Mouse (Mus musculus) megakaryocyte-erythroid progenitor cell, adult 5 weeks (primary cell): Measurements from ENCODE around the gene Slc51b. TPM values are rescaled to one million over a fixed set of nuclear protein-coding genes. Genes with fewer than 3 reads are reported as not detected.

Experiments
- polyA plus RNA-seq: library from polyadenylated mRNA; stranded (reverse); fragments of >175 nt; gene quantifications from 2 replicates; pipeline ENCODE4 v1.2.3, GENCODE M21; 2012

The Slc51b gene
- polyA plus RNA-seq: not detected in 2 replicates

GRCm38 (mm10) chr9:65422760-65423501 is at the start of gene Slc51b:
TSS of gene Slc51b (minus strand) at chr9:65422955.

GRCm38 (mm10) chr9:65460732-65461442 is 38.1 kb upstream of the Slc51b start, which contains the start of gene Spg21:
TSS of gene Spg21 (plus strand) at chr9:65460947.

GRCm38 (mm10) chr9:65435671-65436301 is 13.0 kb upstream of the Slc51b start, which contains the start of gene Mtfmt:
TSS of gene Mtfmt (plus strand) at chr9:65435782.

GRCm38 (mm10) chr9:65398279-65398678 is 24.5 kb downstream of the Slc51b start, which contains the start of gene Rasl12:
TSS of gene Rasl12 (plus strand) at chr9:65398506.

GRCm38 (mm10) chr9:65391613-65391964 is 31.2 kb downstream of the Slc51b start, which contains the start of gene Kbtbd13:
TSS of gene Kbtbd13 (minus strand) at chr9:65391652.

Other genes with a start within 250 kb of the Slc51b start
- 5.2 and 6.4 TPM in 2 replicates for gene Parp16, start 227.6 kb downstream of the Slc51b start, polyA plus RNA-seq
- not detected in 2 replicates for gene Cilp, start 157.8 kb downstream of the Slc51b start, polyA plus RNA-seq
- 8.5 and 10.5 TPM in 2 replicates for gene Clpx, start 128.7 kb downstream of the Slc51b start, polyA plus RNA-seq
- 34.2 and 42.0 TPM in 2 replicates for gene Pdcd7, start 76.9 kb downstream of the Slc51b start, polyA plus RNA-seq
- gene Ubap1l, start 61.9 kb downstream of the Slc51b start, polyA plus RNA-seq: 0.62 and 0.90 TPM in 2 replicates
- gene Kbtbd13, start 31.3 kb downstream of the Slc51b start, polyA plus RNA-seq: 0.02 and 0.04 TPM in 2 replicates
- 0.13 and 0.40 TPM in 2 replicates for gene Rasl12, start 24.4 kb downstream of the Slc51b start, polyA plus RNA-seq
- gene Mtfmt, start 12.8 kb upstream of the Slc51b start, polyA plus RNA-seq: 13.2 and 13.7 TPM in 2 replicates
- 34.1 and 45.9 TPM in 2 replicates for gene Spg21, start 38.0 kb upstream of the Slc51b start, polyA plus RNA-seq
- gene Ankdd1a, start 97.2 kb upstream of the Slc51b start, polyA plus RNA-seq: not detected in 2 replicates
- 65.7 and 78.4 TPM in 2 replicates for gene Plekho2, start 157.1 kb upstream of the Slc51b start, polyA plus RNA-seq
- gene Pif1, start 164.2 kb upstream of the Slc51b start, polyA plus RNA-seq: 5.4 and 7.8 TPM in 2 replicates
- 10.2 and 16.2 TPM in 2 replicates for gene Rbpms2, start 206.7 kb upstream of the Slc51b start, polyA plus RNA-seq
- gene Oaz2, start 245.0 kb upstream of the Slc51b start, polyA plus RNA-seq: 107 and 109 TPM in 2 replicates